Mouse (Mus musculus) kidney, adult 2 months (tissue): ENCODE measurements at regions not wholly inside any gene's neighbourhood (a gene's known extent, or its start where the extent isn't known, plus 50 kb on each side); places are given as distances from the start of the nearest gene placed in this dataset.

Experiments
- CTCF ChIP-seq: fragments of 200-500 bp; conservative IDR thresholded peaks from 2 replicates; pipeline ENCODE4 v1.5.1; 2011; ENCODE audit warnings: low read depth, mild to moderate bottlenecking, control low read depth, low read length, moderate library complexity, mixed read lengths; ENCODE audit not compliant: insufficient read depth, insufficient read length
- POLR2A ChIP-seq: fragments of 200-500 bp; IDR thresholded peaks from one replicate; pipeline ENCODE4 v1.6.1; 2011; ENCODE audit warnings: low read depth, low read length, control low read depth

DNA sequence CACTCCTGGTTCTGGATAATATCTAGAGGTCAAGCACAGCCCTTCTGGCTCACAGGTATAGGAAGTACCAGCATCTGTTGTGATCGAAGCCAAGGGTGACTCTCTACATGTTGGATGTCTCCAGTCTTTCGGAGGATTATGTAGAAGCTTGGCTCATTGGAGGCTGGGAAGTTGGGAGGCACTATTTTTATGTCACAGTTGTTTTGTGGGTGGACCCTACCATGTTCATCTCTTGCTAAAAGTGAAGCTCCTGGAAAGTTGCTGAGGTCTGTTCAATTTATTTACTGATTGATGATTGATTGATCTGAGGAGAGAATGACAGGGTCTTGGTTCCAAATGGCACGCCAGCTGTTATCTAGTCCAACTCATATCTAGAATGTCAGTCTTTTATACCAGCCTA, 219.0 kb downstream of the Dusp6 start:
- TF ChIP-seq POLR2A (no peak), CTCF (no peak)
